Mouse (Mus musculus): ENCODE data around the gene Olfr323.

DNA sequence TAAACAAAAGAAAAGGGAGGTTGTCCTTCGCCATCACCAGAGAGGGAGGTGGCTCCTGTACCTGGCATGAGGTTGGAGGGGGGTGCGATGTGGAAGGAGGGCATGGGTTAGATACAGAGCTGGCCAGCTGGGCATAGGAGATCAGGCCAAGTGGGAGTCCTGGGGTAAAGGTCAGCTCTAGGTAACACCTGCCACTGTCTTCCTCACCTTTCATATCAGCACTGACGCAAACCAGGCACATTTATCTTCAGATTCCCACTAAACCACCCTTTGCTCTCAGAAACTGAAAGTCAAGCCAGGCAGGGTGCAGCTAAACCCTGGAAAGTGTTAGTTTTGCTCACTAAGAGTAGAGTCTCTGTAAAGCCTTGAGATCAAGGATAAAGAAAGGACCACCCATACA, 11.9 kb downstream of the Olfr323 start:
- no peak for TF ChIP-seq CTCF (IDR thresholded peaks at IDR 0.05; ENCODE audit: control insufficient read depth, insufficient read depth, low read length)
- no peak for TF ChIP-seq POLR2A (IDR thresholded peaks at IDR 0.05; ENCODE audit: borderline replicate concordance, control insufficient read depth, low read depth, low read length)

All from bone marrow, adult 2 months (tissue).